Comparison of ENCODE assay signal across 8 mouse cellular contexts in genomic region chr10:77152178-77152621, GRCm38 (mm10). TPM values are rescaled to one million over a fixed set of nuclear protein-coding genes. Genes with fewer than 3 reads are reported as not detected.
DNase-seq lines count a peak whose midpoint lies in the region; ATAC-seq and TF ChIP-seq lines count a peak whose summit lies in the region.

No protein-coding gene starts in this region.

- TF ChIP-seq POLR2A in kidney, adult 2 months (IDR thresholded peaks at IDR 0.05; ENCODE audit: low read depth, low read length) = no peak

- intact Hi-C loops in heart, postnatal 14 days (cut with DNase I) = no loop called here

- no peaks in the 10 kb centered on the region for H3K9me3 ChIP-seq in heart, embryonic 11.5 days (replicated peaks; ENCODE audit: control insufficient read depth, low read length)
- H3K9me3 ChIP-seq in midbrain, embryonic 14.5 days (ENCODE audit: control insufficient read depth, low read length) = no peaks in the 10 kb centered on the region

- no peak for TF ChIP-seq CTCF in kidney, adult 2 months (conservative IDR thresholded peaks at IDR 0.05; ENCODE audit: insufficient read depth, insufficient read length, low read depth, low read length)

- H3K4me2 ChIP-seq in heart, embryonic 11.5 days = peak overlapping the region; percentile 6; the same call in 1 of the 2 replicates
- H3K4me2 ChIP-seq in midbrain, embryonic 14.5 days (ENCODE audit: low read length) = no peak overlapping the region

- no peaks in the 10 kb centered on the region for H3K36me3 ChIP-seq in heart, embryonic 11.5 days (ENCODE audit: control insufficient read depth, insufficient read depth, low read length)
- no peaks in the 10 kb centered on the region for H3K36me3 ChIP-seq in kidney, adult 2 months (ENCODE audit: control insufficient read depth, insufficient read depth, low read length)
- no peaks in the 10 kb centered on the region for H3K36me3 ChIP-seq in midbrain, embryonic 14.5 days (ENCODE audit: control insufficient read depth, insufficient read depth, low read length)

- H3K27ac ChIP-seq in heart, embryonic 11.5 days (ENCODE audit: low read depth, low read length) = peak overlapping the region; percentile 65
- H3K27ac ChIP-seq in kidney, adult 2 months (ENCODE audit: insufficient read depth, low read depth, low read length) = peak overlapping the region; percentile 86
- no peak overlapping the region for H3K27ac ChIP-seq in midbrain, embryonic 14.5 days (replicated peaks; ENCODE audit: low read depth, low read length)

- no peaks in the 10 kb centered on the region for H3K27me3 ChIP-seq in heart, embryonic 11.5 days (ENCODE audit: control insufficient read depth, insufficient read depth, low read length)
- H3K27me3 ChIP-seq in kidney, adult 2 months (replicated peaks; ENCODE audit: control insufficient read depth, insufficient read depth, low read length) = no peaks in the 10 kb centered on the region
- no peaks in the 10 kb centered on the region for H3K27me3 ChIP-seq in midbrain, embryonic 14.5 days (ENCODE audit: control insufficient read depth, insufficient read depth, low read length)

- DNase-seq in heart, postnatal 14 days = no peak
- peak; percentile 92 for DNase-seq in embryo, embryonic 10.5 days (ENCODE audit: low spot score)
- peak; percentile 85 for DNase-seq in kidney, adult 2 months
- peak; percentile 73 for DNase-seq in midbrain, embryonic 14.5 days
- DNase-seq in cerebellum, postnatal 25 days = no peak

- WGBS in heart, embryonic 11.5 days (ENCODE audit: insufficient replicate concordance) = 17% methylated on average over 2 of the region's 2 CpGs
- 47% methylated on average over 2 of the region's 2 CpGs for WGBS in kidney, adult 2 months
- 0% methylated on average over 2 of the region's 2 CpGs for WGBS in midbrain, embryonic 14.5 days

- H3K4me1 ChIP-seq in heart, embryonic 11.5 days (ENCODE audit: control insufficient read depth, insufficient read depth, low read length) = peaks cover 67% of the 10 kb centered on the region
- H3K4me1 ChIP-seq in kidney, adult 2 months (ENCODE audit: control insufficient read depth, insufficient read depth, low read length) = peaks cover 46% of the 10 kb centered on the region
- H3K4me1 ChIP-seq in midbrain, embryonic 14.5 days (ENCODE audit: control insufficient read depth, insufficient read depth, low read length) = peaks cover 26% of the 10 kb centered on the region

- no peak overlapping the region for H3K9ac ChIP-seq in heart, embryonic 11.5 days (ENCODE audit: low read depth, low read length)
- no peak overlapping the region for H3K9ac ChIP-seq in midbrain, embryonic 14.5 days (replicated peaks; ENCODE audit: low read length)

- no peak overlapping the region for H3K4me3 ChIP-seq in heart, embryonic 11.5 days (ENCODE audit: low read depth, low read length)
- no peak overlapping the region for H3K4me3 ChIP-seq in kidney, adult 2 months (ENCODE audit: insufficient read depth, low read depth, low read length)
- no peak overlapping the region for H3K4me3 ChIP-seq in midbrain, embryonic 14.5 days (replicated peaks; ENCODE audit: low read depth, low read length)

- ATAC-seq in heart, embryonic 11.5 days (replicated peaks; ENCODE audit: insufficient number of reproducible peaks, low FRiP score, low TSS enrichment) = peak; percentile 74
- ATAC-seq in midbrain, embryonic 14.5 days (ENCODE audit: low FRiP score, low TSS enrichment) = peak; percentile 70
- no peak for ATAC-seq in frontal cortex, adult (ENCODE audit: low TSS enrichment)
- no peak for ATAC-seq in erythroblast, adult 5-6 weeks (replicated peaks; ENCODE audit: low FRiP score, poor library complexity, severe bottlenecking)

RNA-seq across cellular contexts. Expression of gene Col18a1, which starts 14.1 kb away (rescaled TPM):
- polyA plus RNA-seq in heart, embryonic 11.5 days (2014; fragmentation: Nextera tagmentation; extraction: Ambion mirVana) = 113 and 164 TPM in 2 replicates
- 10 to 100 TPM; 30.0 to 31.8 TPM for total RNA-seq in heart, postnatal 14 days (2021)
- 114 and 138 TPM in 2 replicates for polyA plus RNA-seq in kidney, adult 2 months (2012; rRNA removed)
- 8.5 and 33.0 TPM in 2 replicates for polyA plus RNA-seq in midbrain, embryonic 14.5 days (2014; fragmentation: Nextera tagmentation; extraction: Ambion mirVana)
- total RNA-seq in erythroblast, adult 5-6 weeks (2015; ENCODE audit: low replicate concordance) = not detected in 2 replicates
- total RNA-seq in erythroblast, adult 5-6 weeks (2017; ENCODE audit: low replicate concordance) = under 0.01 TPM in 1 of 2 replicates, not detected in the other

Comparison
In these comparisons a context has a peak if more than half of its experiments do, and no peak if none do; other contexts are left out.
1. ATAC-seq: peak in heart, embryonic 11.5 days (single experiment) and midbrain, embryonic 14.5 days (single experiment); none in frontal cortex, adult (single experiment) and erythroblast, adult 5-6 weeks (single experiment).
2. DNase-seq: peak in embryo, embryonic 10.5 days (single experiment), kidney, adult 2 months (single experiment) and midbrain, embryonic 14.5 days (single experiment); none in heart, postnatal 14 days (0 of 2) and cerebellum, postnatal 25 days (0 of 2).